Mouse (Mus musculus): ENCODE results near the gene Anks1b.

The Anks1b gene

GRCm38 (mm10) chr10:90771046-90771445 is 897.7 kb downstream of the Anks1b start:
- no peak for TF ChIP-seq GATA4 (IDR thresholded peaks at IDR 0.05; ENCODE audit: insufficient replicate concordance, low read length)

GRCm38 (mm10) chr10:90771471-90772226 is 898.3 kb downstream of the Anks1b start:
- TF ChIP-seq GATA4 (IDR thresholded peaks at IDR 0.05; ENCODE audit: insufficient replicate concordance, low read length): no peak

- no peak for TF ChIP-seq GATA4 (IDR thresholded peaks at IDR 0.05; ENCODE audit: insufficient replicate concordance, low read length)
Observed at GRCm38 (mm10) chr10:90779561-90780400, 906.5 kb downstream of the Anks1b start.

GRCm38 (mm10) chr10:90784981-90785650 is 911.8 kb downstream of the Anks1b start:
- no peak for TF ChIP-seq GATA4 (IDR thresholded peaks at IDR 0.05; ENCODE audit: insufficient replicate concordance, low read length)

- TF ChIP-seq GATA4 (IDR thresholded peaks at IDR 0.05; ENCODE audit: insufficient replicate concordance, low read length): no peak
Observed at GRCm38 (mm10) chr10:90785680-90786079, 912.4 kb downstream of the Anks1b start.

GRCm38 (mm10) chr10:90803112-90803511 is 929.8 kb downstream of the Anks1b start:
- no peak for TF ChIP-seq GATA4 (IDR thresholded peaks at IDR 0.05; ENCODE audit: insufficient replicate concordance, low read length)

GRCm38 (mm10) chr10:90804602-90805095 is 931.3 kb downstream of the Anks1b start:
- no peak for TF ChIP-seq GATA4 (IDR thresholded peaks at IDR 0.05; ENCODE audit: insufficient replicate concordance, low read length)

GRCm38 (mm10) chr10:90808616-90809310 is 935.5 kb downstream of the Anks1b start:
- no peak for TF ChIP-seq GATA4 (IDR thresholded peaks at IDR 0.05; ENCODE audit: insufficient replicate concordance, low read length)

GRCm38 (mm10) chr10:90809911-90810590 is 936.7 kb downstream of the Anks1b start:
- no peak for TF ChIP-seq GATA4 (IDR thresholded peaks at IDR 0.05; ENCODE audit: insufficient replicate concordance, low read length)

- TF ChIP-seq GATA4 (IDR thresholded peaks at IDR 0.05; ENCODE audit: insufficient replicate concordance, low read length): no peak
Observed at GRCm38 (mm10) chr10:90811446-90811845, 938.1 kb downstream of the Anks1b start.

GRCm38 (mm10) chr10:90813326-90813725 is 940.0 kb downstream of the Anks1b start:
- no peak for TF ChIP-seq GATA4 (IDR thresholded peaks at IDR 0.05; ENCODE audit: insufficient replicate concordance, low read length)

GRCm38 (mm10) chr10:90814412-90814811 is 941.1 kb downstream of the Anks1b start:
- TF ChIP-seq GATA4 (IDR thresholded peaks at IDR 0.05; ENCODE audit: insufficient replicate concordance, low read length): no peak

GRCm38 (mm10) chr10:90818246-90818937 is 945.1 kb downstream of the Anks1b start:
- TF ChIP-seq GATA4 (IDR thresholded peaks at IDR 0.05; ENCODE audit: insufficient replicate concordance, low read length): no peak

GRCm38 (mm10) chr10:90823438-90823837 is 950.1 kb downstream of the Anks1b start:
- TF ChIP-seq GATA4 (IDR thresholded peaks at IDR 0.05; ENCODE audit: insufficient replicate concordance, low read length): no peak

Measured in liver, adult (tissue).